Mouse (Mus musculus) intestine, embryonic 15.5 days (tissue): ENCODE data around the gene Xylb. TPM values are rescaled to one million over a fixed set of nuclear protein-coding genes. Genes with fewer than 3 reads are reported as not detected.

ENCODE experiments used
- polyA plus RNA-seq: library from polyadenylated mRNA; unstranded; fragments of >200 nt; fragmentation: Nextera tagmentation; extraction: Ambion mirVana; gene quantifications from 2 replicates; pipeline ENCODE4 v1.2.1, GENCODE M21; 2015

Xylb gene
- polyA plus RNA-seq, 1 experiment from 2014 or later = 14.5 TPM

Other genes starting within 250 kb of the Xylb start
- gene Acaa1b, start 200.3 kb upstream of the Xylb start, polyA plus RNA-seq = 1.9 and 2.2 TPM in 2 replicates
- not detected in 2 replicates for gene Gm47289, start 198.2 kb upstream of the Xylb start, polyA plus RNA-seq
- not detected in 2 replicates for gene Slc22a13, start 148.3 kb upstream of the Xylb start, polyA plus RNA-seq
- gene Oxsr1, start 35.0 kb upstream of the Xylb start, polyA plus RNA-seq = 12.0 and 12.1 TPM in 2 replicates
- 95.2 and 108 TPM in 2 replicates for gene Acaa1a, start 17.7 kb upstream of the Xylb start, polyA plus RNA-seq
- gene Myd88, start 16.0 kb upstream of the Xylb start, polyA plus RNA-seq = 29.8 and 32.1 TPM in 2 replicates
- 0.06 TPM in 1 of 2 replicates, not detected in the other for gene Slc22a14, start 8.2 kb downstream of the Xylb start, polyA plus RNA-seq
- 20.9 and 22.7 TPM in 2 replicates for gene Acvr2b, start 44.7 kb downstream of the Xylb start, polyA plus RNA-seq
- 19.6 and 19.9 TPM in 2 replicates for gene Exog, start 87.6 kb downstream of the Xylb start, polyA plus RNA-seq
- gene Scn5a, start 221.6 kb downstream of the Xylb start, polyA plus RNA-seq = 0.45 TPM in 2 replicates